Mouse (Mus musculus) ES-E14 (cell line): ENCODE measurements at regions not wholly inside any gene's neighbourhood (a gene's known extent, or its start where the extent isn't known, plus 50 kb on each side); places are given as distances from the start of the nearest gene placed in this dataset.

Experiments used
- DNase-seq: peaks from one replicate; pipeline ENCODE4 v3.0.0-alpha.2; 2013; ENCODE audit warnings: low read depth, low spot score
- H3K27ac ChIP-seq: 2 replicates; pipeline ENCODE4 v1.5.1; 2012; ENCODE audit warnings: low read depth, mild to moderate bottlenecking, low read length, moderate library complexity, mixed read lengths; ENCODE audit not compliant: poor library complexity, insufficient read depth, severe bottlenecking
- H3K36me3 ChIP-seq: 2 replicates; pipeline ENCODE4 v1.6.1; 2012; ENCODE audit warnings: mild to moderate bottlenecking, low read length, moderate library complexity, mixed read lengths; ENCODE audit not compliant: control insufficient read depth, poor library complexity, insufficient read depth, severe bottlenecking
- H3K4me1 ChIP-seq, 2 experiments: fragments of 150-350 bp in 1 of 2; sonication (generic) in 1 of 2; 2 replicates each; pipeline ENCODE4 v1.6.1; 2012; ENCODE audit warnings: low read length in 2 of 2, mild to moderate bottlenecking in 1 of 2, mixed read lengths in 1 of 2; ENCODE audit not compliant: control insufficient read depth in 2 of 2, insufficient read depth in 2 of 2, poor library complexity in 1 of 2
- H3K4me3 ChIP-seq, 2 experiments: fragments of 150-350 bp in 1 of 2; sonication (generic) in 1 of 2; 2 replicates each; pipeline ENCODE4 v1.5.1; 2012; ENCODE audit warnings: low read length in 2 of 2, low read depth in 1 of 2, mild to moderate bottlenecking in 1 of 2, mixed read lengths in 1 of 2; ENCODE audit not compliant: insufficient read depth in 1 of 2, poor library complexity in 1 of 2, severe bottlenecking in 1 of 2
- H3K9ac ChIP-seq: 2 replicates; pipeline ENCODE4 v1.6.1; 2012; ENCODE audit warnings: low read depth, mild to moderate bottlenecking, low read length, mixed read lengths; ENCODE audit not compliant: poor library complexity, insufficient read depth, severe bottlenecking
- H3K9me3 ChIP-seq: fragments of 150-350 bp; sonication (generic); 2 replicates; pipeline ENCODE4 v1.6.1; 2012; ENCODE audit warnings: low read depth, mild to moderate bottlenecking, low read length; ENCODE audit not compliant: control insufficient read depth, insufficient read depth
- CHD2 ChIP-seq: IDR thresholded peaks from 2 replicates; pipeline ENCODE4 v1.6.1; 2014; ENCODE audit warnings: mild to moderate bottlenecking, low read depth, low read length, inconsistent platforms
- HCFC1 ChIP-seq: IDR thresholded peaks from 2 replicates; pipeline ENCODE4 v1.6.1; 2012; ENCODE audit warnings: low read length, inconsistent platforms, borderline replicate concordance; ENCODE audit not compliant: insufficient read depth
- MAFK ChIP-seq: IDR thresholded peaks from 2 replicates; pipeline ENCODE4 v1.6.1; 2014; ENCODE audit warnings: mild to moderate bottlenecking, low read depth, low read length, inconsistent platforms; ENCODE audit not compliant: insufficient read depth
- ZC3H11A ChIP-seq: IDR thresholded peaks from 2 replicates; pipeline ENCODE4 v1.6.1; 2012; ENCODE audit warnings: low read depth, mild to moderate bottlenecking, inconsistent platforms, low read length, borderline replicate concordance
- ZNF384 ChIP-seq: IDR thresholded peaks from 2 replicates; pipeline ENCODE4 v1.6.1; 2012; ENCODE audit warnings: low read depth, low read length, inconsistent platforms
- in situ Hi-C, 2 experiments: fragments of 600-800 bp; cut with MboI; formaldehyde crosslinking; loops; one replicate each; pipeline ENCODE4 v1.15.1; 2025; ENCODE audit warnings: low sequenced_read_pairs in 2 of 2, inconsistent platforms in 1 of 2; ENCODE audit not compliant: unreplicated experiment in 2 of 2

DNA sequence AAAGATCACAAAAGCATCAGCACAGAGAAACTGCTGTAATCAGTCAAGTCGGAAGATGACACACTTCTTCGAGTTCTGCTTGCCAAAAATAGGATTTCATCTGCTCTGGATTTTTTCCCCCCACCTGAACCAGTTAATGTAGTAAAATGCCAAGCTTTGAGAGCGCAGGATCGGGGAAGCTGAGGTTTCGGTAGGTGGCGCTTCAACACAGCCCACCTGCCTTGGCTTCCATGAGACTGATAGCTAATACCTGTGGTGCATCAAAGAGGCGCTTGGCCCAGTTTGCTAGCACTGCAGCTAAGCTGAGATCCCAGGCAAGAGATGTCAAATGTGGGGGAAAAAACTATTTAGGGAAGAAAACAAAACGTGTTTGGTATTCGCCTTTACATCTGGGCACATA is 686.7 kb upstream of the Slc35b3 start:
- TF ChIP-seq MAFK (no peak), ZC3H11A (peak; percentile 37; the same call in 1 of the 2 replicates), HCFC1 (no peak), ZNF384 (no peak), CHD2 (no peak)

DNA sequence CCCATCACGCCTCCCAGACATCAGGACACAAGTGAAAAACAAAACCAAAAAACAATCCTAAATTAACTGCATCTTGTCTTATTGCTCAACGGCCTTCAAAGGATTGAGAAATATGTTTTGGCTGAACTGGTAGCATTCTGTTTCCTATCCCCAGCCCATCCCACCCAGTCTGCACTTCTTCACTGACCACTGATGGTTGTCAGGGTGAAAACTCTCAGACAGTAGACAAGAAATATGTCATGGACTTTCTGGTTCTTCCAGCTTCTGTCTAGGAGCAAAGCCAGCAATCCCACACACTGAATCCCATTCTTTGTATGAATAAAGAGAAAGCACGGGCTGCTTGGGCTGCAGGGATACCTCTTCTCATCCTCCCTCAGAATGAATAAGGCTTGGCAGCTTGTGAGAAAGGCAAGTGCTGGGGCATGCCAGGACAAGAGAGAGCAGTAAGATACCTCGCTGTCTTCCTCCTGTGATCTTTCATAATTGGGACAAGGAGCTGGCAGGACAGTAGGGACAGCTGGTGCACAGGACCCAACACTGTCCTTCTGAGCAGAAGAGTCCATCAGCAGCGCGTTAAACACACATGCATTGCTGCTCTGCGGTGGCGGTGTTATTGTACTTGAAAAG is 670.9 kb upstream of the Slc35b3 start:
- in situ Hi-C loops: loop anchor here in 1 of 2 experiments (25.0 kb wide), 1 partner anchor 1131 kb away; no protein-coding TSS in a partner anchor

More for the DNA sequence above, 686.7 kb upstream of the Slc35b3 start:
- H3K4me3 ChIP-seq: no peak overlapping the region
- peak; percentile 51 for DNase-seq
- no peak overlapping the region for H3K27ac ChIP-seq
- H3K4me1 ChIP-seq: no peaks in the 10 kb centered on the region
- no peak overlapping the region for H3K9ac ChIP-seq
- H3K9me3 ChIP-seq: no peaks in the 10 kb centered on the region
- in situ Hi-C loops: loop anchor here in 1 of 2 experiments (25.0 kb wide), 1 partner anchor 1115 kb away; no protein-coding TSS in a partner anchor
- no peaks in the 10 kb centered on the region for H3K36me3 ChIP-seq

More for the DNA sequence above, 670.9 kb upstream of the Slc35b3 start:
- Histone ChIP-seq H3K36me3 (no peaks in the 10 kb centered on the region), H3K4me1 (no peaks in the 10 kb centered on the region), H3K9me3 (no peaks in the 10 kb centered on the region), H3K4me3 (no peak overlapping the region), H3K9ac (no peak overlapping the region), H3K27ac (no peak overlapping the region)
- DNase-seq: no peak
- TF ChIP-seq ZC3H11A (no peak), CHD2 (no peak), HCFC1 (no peak), ZNF384 (no peak), MAFK (no peak)
